Mouse (Mus musculus): Measurements from ENCODE around the gene 9530068E07Rik. TPM values are rescaled to one million over a fixed set of nuclear protein-coding genes. Genes with fewer than 3 reads are reported as not detected.

9530068E07Rik gene
- total and polyA plus RNA-seq, 2 experiments from 2014 or later: 115 to 127 TPM

DNA sequence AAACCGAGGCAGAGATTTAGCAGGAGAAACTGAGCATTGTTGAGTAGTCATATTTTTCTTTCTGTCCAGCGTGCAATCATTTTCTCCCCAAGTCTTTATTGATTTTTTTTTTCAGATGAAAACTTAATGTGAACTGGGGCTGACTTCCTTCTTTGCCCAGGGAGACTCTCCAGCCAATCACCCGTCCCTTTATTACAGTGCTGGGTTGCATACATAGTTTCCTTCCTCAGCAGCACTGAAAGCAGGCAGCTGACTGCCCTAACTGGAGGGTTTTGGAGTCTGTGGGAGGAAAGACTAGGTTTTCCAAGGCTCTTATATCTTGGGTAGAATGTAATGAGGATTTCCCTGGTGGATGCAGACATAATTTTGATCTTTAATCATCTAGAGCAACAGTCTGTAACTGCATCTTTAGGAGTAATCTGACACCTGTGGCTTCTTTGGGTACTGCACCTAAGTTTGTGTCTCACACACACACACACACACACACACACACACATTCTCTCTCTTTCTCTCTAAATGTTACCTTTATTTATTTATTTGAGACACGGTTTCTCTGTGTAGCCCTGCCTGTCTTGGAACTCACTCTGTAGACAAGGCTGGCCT is 1.3 kb downstream of the 9530068E07Rik start:
- no peak for DNase-seq
- 91% methylated on average over 4 of the region's 4 CpGs for WGBS

DNA sequence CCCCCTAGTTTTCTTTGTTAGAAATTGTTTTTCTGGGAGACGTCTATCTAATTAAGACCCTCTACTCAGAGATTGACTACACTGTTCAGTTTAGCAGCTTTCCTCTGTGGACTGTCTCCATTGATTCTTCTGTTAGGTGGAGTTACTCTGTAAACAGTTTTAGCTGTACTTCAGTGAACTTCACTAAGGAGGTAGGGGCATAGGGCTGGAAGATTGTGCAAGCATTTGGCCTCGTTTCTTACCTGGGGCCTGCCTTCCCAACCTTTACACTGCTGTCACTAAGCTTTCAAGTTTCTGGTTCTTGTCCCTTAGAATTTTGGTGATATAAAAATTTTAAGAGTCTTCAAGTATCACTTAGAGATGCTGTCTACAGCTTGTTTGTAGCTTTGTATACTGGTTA is 5.2 kb downstream of the 9530068E07Rik start:
- whole genome bisulfite sequencing: 65% methylated on average over 2 of the region's 2 CpGs
- Histone ChIP-seq H3K4me3 (ENCODE audit: low read depth, low read length) (no peak overlapping the region), H3K36me3 (ENCODE audit: insufficient read depth) (peaks cover 21% of the 10 kb centered on the region), H3K4me1 (ENCODE audit: insufficient read depth) (no peaks in the 10 kb centered on the region), H3K27ac (ENCODE audit: low read depth, low read length) (no peak overlapping the region), H3K9me3 (ENCODE audit: low read length) (no peaks in the 10 kb centered on the region), H3K9ac (no peak overlapping the region), H3K27me3 (ENCODE audit: insufficient read depth, low read length) (no peaks in the 10 kb centered on the region), H3K4me2 (ENCODE audit: low read depth) (no peak overlapping the region)
- DNase-seq: no peak
- no peak for ATAC-seq
- TF ChIP-seq CTCF (IDR thresholded peaks at IDR 0.05; ENCODE audit: low read depth): no peak

More for the DNA sequence above, 1.3 kb downstream of the 9530068E07Rik start:
- H3K36me3 ChIP-seq (ENCODE audit: insufficient read depth): no peaks in the 10 kb centered on the region
- no peak for ATAC-seq
- no peaks in the 10 kb centered on the region for H3K4me1 ChIP-seq (ENCODE audit: insufficient read depth)
- peak overlapping the region; percentile 97 for H3K4me3 ChIP-seq (ENCODE audit: low read depth, low read length)
- TF ChIP-seq CTCF (IDR thresholded peaks at IDR 0.05; ENCODE audit: low read depth): peak; percentile 45
- H3K4me2 ChIP-seq (ENCODE audit: low read depth): peak overlapping the region; percentile 69
- no peaks in the 10 kb centered on the region for H3K27me3 ChIP-seq (ENCODE audit: insufficient read depth, low read length)
- H3K9me3 ChIP-seq (ENCODE audit: low read length): no peaks in the 10 kb centered on the region
- no peak overlapping the region for H3K9ac ChIP-seq
- no peak overlapping the region for H3K27ac ChIP-seq (ENCODE audit: low read depth, low read length)

DNA sequence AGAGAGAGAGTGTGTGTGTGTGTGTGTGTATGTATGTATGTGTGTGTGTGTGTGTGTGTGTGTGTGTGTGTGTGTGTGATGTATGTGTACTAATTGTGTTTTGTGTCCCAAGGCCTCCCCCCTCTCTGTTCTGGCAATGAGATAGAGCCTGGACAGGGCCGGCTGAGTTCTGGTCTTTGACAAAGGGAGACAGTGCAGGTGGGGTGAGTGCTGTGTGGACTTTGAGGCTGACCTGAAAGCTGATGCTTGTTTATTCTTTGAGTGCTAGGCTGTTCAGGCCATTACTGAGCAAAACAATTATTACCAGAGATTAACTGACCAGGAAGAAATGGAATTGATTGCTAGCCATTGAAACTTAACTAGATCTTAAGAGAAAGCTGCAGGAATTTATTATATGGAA is 6.3 kb downstream of the 9530068E07Rik start:
- ATAC-seq: no peak
- DNase-seq: no peak
- WGBS: 50% methylated on average over 1 of the region's 1 CpGs

DNA sequence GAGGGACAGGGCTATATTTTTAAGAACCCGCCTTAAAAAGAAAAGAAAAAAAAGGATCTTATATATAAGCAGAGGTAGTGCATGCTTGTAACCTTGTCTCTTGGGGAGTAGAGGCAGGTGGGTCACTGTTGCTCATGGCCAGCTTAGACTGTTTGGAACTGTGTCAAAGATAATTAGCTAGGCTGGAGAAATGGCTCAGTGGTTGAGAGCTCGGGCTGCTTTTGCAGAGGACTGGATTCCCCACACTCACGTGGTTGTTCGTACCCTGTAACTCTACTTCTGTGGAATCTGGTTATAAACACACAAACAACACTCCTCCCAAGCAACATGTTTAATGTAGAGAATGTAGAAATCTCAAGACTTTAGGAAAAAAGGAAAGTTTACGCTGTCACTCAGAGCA is 8.0 kb downstream of the 9530068E07Rik start:
- Histone ChIP-seq H3K36me3 (ENCODE audit: insufficient read depth) (peaks cover 44% of the 10 kb centered on the region), H3K27me3 (ENCODE audit: insufficient read depth, low read length) (no peaks in the 10 kb centered on the region), H3K4me2 (ENCODE audit: low read depth) (no peak overlapping the region), H3K9me3 (ENCODE audit: low read length) (no peaks in the 10 kb centered on the region), H3K4me3 (ENCODE audit: low read depth, low read length) (no peak overlapping the region), H3K4me1 (ENCODE audit: insufficient read depth) (no peaks in the 10 kb centered on the region), H3K27ac (ENCODE audit: low read depth, low read length) (no peak overlapping the region), H3K9ac (no peak overlapping the region)
- ATAC-seq (no peak), DNase-seq (no peak)
- no peak for TF ChIP-seq CTCF (IDR thresholded peaks at IDR 0.05; ENCODE audit: low read depth)
- WGBS: 90% methylated on average over 5 of the region's 5 CpGs

More for the DNA sequence above, 6.3 kb downstream of the 9530068E07Rik start:
- TF ChIP-seq CTCF (IDR thresholded peaks at IDR 0.05; ENCODE audit: low read depth): no peak
- no peaks in the 10 kb centered on the region for H3K4me1 ChIP-seq (ENCODE audit: insufficient read depth)
- H3K4me3 ChIP-seq (ENCODE audit: low read depth, low read length): no peak overlapping the region
- no peak overlapping the region for H3K27ac ChIP-seq (ENCODE audit: low read depth, low read length)
- no peaks in the 10 kb centered on the region for H3K9me3 ChIP-seq (ENCODE audit: low read length)
- no peaks in the 10 kb centered on the region for H3K27me3 ChIP-seq (ENCODE audit: insufficient read depth, low read length)
- no peak overlapping the region for H3K4me2 ChIP-seq (ENCODE audit: low read depth)
- H3K9ac ChIP-seq: no peak overlapping the region
- peaks cover 29% of the 10 kb centered on the region for H3K36me3 ChIP-seq (ENCODE audit: insufficient read depth)

DNA sequence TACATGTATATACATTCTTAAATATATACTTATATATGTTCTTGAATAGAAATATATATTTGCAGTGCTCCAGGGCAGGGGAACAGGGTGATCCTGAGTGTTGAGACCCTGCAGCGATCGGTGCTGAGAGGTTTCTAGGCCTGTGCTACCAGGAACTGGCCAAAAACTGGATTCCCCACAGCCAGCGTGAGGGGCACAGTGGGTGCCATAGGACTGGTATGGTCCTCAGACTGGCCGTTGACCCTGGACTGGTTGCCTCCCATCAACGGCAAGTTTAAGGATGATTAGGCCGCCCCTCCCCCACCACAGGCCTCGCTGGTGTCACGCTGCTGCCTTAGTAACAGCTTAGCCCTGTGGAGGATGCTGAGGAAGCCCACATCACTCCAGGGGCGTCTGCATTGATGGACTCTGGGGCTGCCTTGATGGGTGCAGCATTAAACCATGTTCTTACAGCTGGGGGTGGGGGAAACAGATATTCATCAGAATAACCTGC is 9.0 kb downstream of the 9530068E07Rik start:
- H3K4me2 ChIP-seq (ENCODE audit: low read depth): no peak overlapping the region
- TF ChIP-seq CTCF (IDR thresholded peaks at IDR 0.05; ENCODE audit: low read depth): no peak
- ATAC-seq (no peak), DNase-seq (no peak)
- H3K36me3 ChIP-seq (ENCODE audit: insufficient read depth): peaks cover 46% of the 10 kb centered on the region
- H3K27ac ChIP-seq (ENCODE audit: low read depth, low read length): no peak overlapping the region
- no peaks in the 10 kb centered on the region for H3K4me1 ChIP-seq (ENCODE audit: insufficient read depth)
- no peak overlapping the region for H3K9ac ChIP-seq
- no peaks in the 10 kb centered on the region for H3K9me3 ChIP-seq (ENCODE audit: low read length)
- no peak overlapping the region for H3K4me3 ChIP-seq (ENCODE audit: low read depth, low read length)
- H3K27me3 ChIP-seq (ENCODE audit: insufficient read depth, low read length): no peaks in the 10 kb centered on the region
- 85% methylated on average over 9 of the region's 9 CpGs for WGBS

DNA sequence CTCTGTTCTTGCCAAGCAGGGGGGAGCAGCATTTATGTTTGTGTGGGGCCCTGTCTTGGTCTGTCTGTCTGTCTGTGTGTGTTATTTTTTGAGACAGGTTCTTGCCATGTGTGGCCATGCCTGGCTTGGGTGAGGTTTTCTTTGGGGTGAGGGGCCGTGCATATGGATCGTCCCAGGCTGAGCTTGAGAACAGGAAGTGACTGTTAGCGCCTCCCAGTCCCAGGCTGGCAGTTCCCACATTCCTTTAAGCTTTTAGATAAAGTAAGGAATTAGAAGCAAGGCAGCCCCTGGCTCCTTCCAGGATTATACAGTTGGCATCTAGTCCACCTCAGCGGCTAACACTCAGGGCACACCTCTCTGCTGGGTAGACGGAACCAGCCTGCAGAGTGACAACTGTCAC is 13.1 kb downstream of the 9530068E07Rik start:
- H3K4me3 ChIP-seq (ENCODE audit: low read depth, low read length): no peak overlapping the region
- no peak for TF ChIP-seq CTCF (IDR thresholded peaks at IDR 0.05; ENCODE audit: low read depth)
- no peak overlapping the region for H3K4me2 ChIP-seq (ENCODE audit: low read depth)
- no peak overlapping the region for H3K27ac ChIP-seq (ENCODE audit: low read depth, low read length)
- H3K9ac ChIP-seq: no peak overlapping the region
- ATAC-seq (no peak), DNase-seq (no peak)
- no peaks in the 10 kb centered on the region for H3K4me1 ChIP-seq (ENCODE audit: insufficient read depth)
- no peaks in the 10 kb centered on the region for H3K27me3 ChIP-seq (ENCODE audit: insufficient read depth, low read length)
- 85% methylated on average over 5 of the region's 5 CpGs for WGBS
- H3K36me3 ChIP-seq (ENCODE audit: insufficient read depth): peaks cover 31% of the 10 kb centered on the region
- H3K9me3 ChIP-seq (ENCODE audit: low read length): no peaks in the 10 kb centered on the region

DNA sequence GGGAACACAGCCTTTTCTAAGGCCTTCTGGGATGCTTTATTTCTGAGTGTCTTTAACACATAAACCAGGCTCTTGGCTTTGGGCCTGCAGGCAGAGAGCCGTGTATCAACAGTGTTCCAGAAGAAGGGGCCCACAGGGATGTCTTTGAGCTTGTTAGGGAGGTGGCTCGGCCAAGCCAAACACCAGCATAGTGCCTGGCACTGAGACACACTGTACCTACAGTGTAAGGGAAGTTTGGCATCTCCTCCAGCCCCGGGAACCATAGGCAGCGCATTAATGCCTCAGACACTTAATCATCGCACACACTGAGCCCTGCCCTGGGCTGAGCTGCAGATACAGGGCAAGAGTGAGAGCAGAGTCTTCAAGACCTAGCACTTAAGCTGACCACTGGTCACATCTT is 22.1 kb downstream of the 9530068E07Rik start:
- Histone ChIP-seq H3K4me2 (ENCODE audit: low read depth) (no peak overlapping the region), H3K4me1 (ENCODE audit: insufficient read depth) (no peaks in the 10 kb centered on the region), H3K27me3 (ENCODE audit: insufficient read depth, low read length) (no peaks in the 10 kb centered on the region), H3K9ac (no peak overlapping the region), H3K36me3 (ENCODE audit: insufficient read depth) (no peaks in the 10 kb centered on the region), H3K27ac (ENCODE audit: low read depth, low read length) (no peak overlapping the region), H3K9me3 (ENCODE audit: low read length) (no peaks in the 10 kb centered on the region), H3K4me3 (ENCODE audit: low read depth, low read length) (no peak overlapping the region)
- WGBS: 66% methylated on average over 5 of the region's 5 CpGs
- no peak for TF ChIP-seq CTCF (IDR thresholded peaks at IDR 0.05; ENCODE audit: low read depth)
- ATAC-seq (no peak), DNase-seq (no peak)
